Comparison of ENCODE assay signal across 22 mouse cellular contexts in genomic region chr6:51097488-51097887, GRCm38 (mm10).
"Had no signal": no experiment of that assay in that cellular context is flagged by ENCODE, and none has a peak within 500 bp of the region (broad histone marks: within the 10 kb centered on the region; RNA-seq: fewer than 3 reads in every experiment).

No protein-coding gene starts in this region.

- H3K4me2 ChIP-seq: limb, embryonic 12.5 days; limb, embryonic 15.5 days; liver, embryonic 11.5 days; lung, embryonic 14.5 days; midbrain, embryonic 12.5 days; midbrain, embryonic 15.5 days; neural tube, embryonic 12.5 days; neural tube, embryonic 15.5 days; stomach, embryonic 15.5 days had no signal

- H3K4me3 ChIP-seq: limb, embryonic 12.5 days; limb, embryonic 15.5 days; midbrain, embryonic 12.5 days; midbrain, embryonic 15.5 days; neural tube, embryonic 12.5 days; neural tube, embryonic 15.5 days; stomach, embryonic 15.5 days had no signal

- H3K27me3 ChIP-seq: limb, embryonic 12.5 days; limb, embryonic 15.5 days; midbrain, embryonic 12.5 days; midbrain, embryonic 15.5 days; neural tube, embryonic 12.5 days; neural tube, embryonic 15.5 days; stomach, embryonic 15.5 days had no signal

- H3K36me3 ChIP-seq: limb, embryonic 12.5 days; limb, embryonic 15.5 days; midbrain, embryonic 12.5 days; midbrain, embryonic 15.5 days; neural tube, embryonic 12.5 days; neural tube, embryonic 15.5 days; stomach, embryonic 15.5 days had no signal

- ATAC-seq: intestine, postnatal 0 days; liver, postnatal 0 days; lung, postnatal 0 days; midbrain, embryonic 15.5 days had no signal

- H3K4me1 ChIP-seq: limb, embryonic 15.5 days; neural tube, embryonic 12.5 days; neural tube, embryonic 15.5 days; stomach, embryonic 15.5 days had no signal

- H3K9ac ChIP-seq: limb, embryonic 12.5 days; limb, embryonic 15.5 days; liver, embryonic 14.5 days; liver, postnatal 0 days; lung, embryonic 14.5 days; midbrain, embryonic 12.5 days; midbrain, embryonic 15.5 days; neural tube, embryonic 12.5 days; neural tube, embryonic 15.5 days; stomach, embryonic 15.5 days had no signal

- DNase-seq: kidney, adult 8-10 months; kidney, postnatal 4 days; left cerebral cortex, postnatal 4 days; liver, postnatal 0 days; lung, embryonic 14.5 days; right cerebral cortex, adult 18-20 months; right cerebral cortex, postnatal 14 days; right cerebral cortex, postnatal 4 days; spleen, adult 18-20 months; thymus, postnatal 25 days had no signal

- H3K27ac ChIP-seq: limb, embryonic 12.5 days; limb, embryonic 15.5 days; liver, embryonic 14.5 days; macrophage; midbrain, embryonic 12.5 days; midbrain, embryonic 15.5 days; neural tube, embryonic 12.5 days; neural tube, embryonic 15.5 days; stomach, embryonic 15.5 days had no signal

- H3K9me3 ChIP-seq: limb, embryonic 12.5 days; limb, embryonic 15.5 days; midbrain, embryonic 12.5 days; midbrain, embryonic 15.5 days; neural tube, embryonic 12.5 days; neural tube, embryonic 15.5 days; stomach, embryonic 15.5 days had no signal
